Mouse (Mus musculus): ENCODE results near the gene Eif4a2. TPM values are rescaled to one million over a fixed set of nuclear protein-coding genes. Genes with fewer than 3 reads are reported as not detected.

The Eif4a2 gene
- total RNA-seq, 2 experiments from 2014 or later, result 923 to 956 TPM

GRCm38 (mm10) chr16:23099632-23100031, 7.6 kb upstream of the Eif4a2 start:
- DNase-seq (ENCODE audit: low spot score in 2 of 2), result no peak
- peak overlapping the region; percentile 34 for H3K4me3 ChIP-seq
- peak overlapping the region; percentile 57 for H3K27ac ChIP-seq
- TF ChIP-seq CTCF (conservative IDR thresholded peaks at IDR 0.05), result no peak

GRCm38 (mm10) chr16:23100099-23100575, 7.1 kb upstream of the Eif4a2 start:
- no peak for TF ChIP-seq CTCF (conservative IDR thresholded peaks at IDR 0.05)
- Histone ChIP-seq H3K27ac (peak overlapping the region; percentile 57), H3K4me3 (peak overlapping the region; percentile 34)
- DNase-seq (ENCODE audit: low spot score in 2 of 2), result no peak

- Histone ChIP-seq H3K4me3 (no peak overlapping the region), H3K27ac (no peak overlapping the region; the same call in 1 of the 2 replicates)
- no peak for TF ChIP-seq CTCF (conservative IDR thresholded peaks at IDR 0.05)
- no peak for DNase-seq (ENCODE audit: low spot score in 2 of 2)
Measured at GRCm38 (mm10) chr16:23100613-23101012, 6.6 kb upstream of the Eif4a2 start.

- DNase-seq (ENCODE audit: low spot score in 2 of 2), result no peak
- Histone ChIP-seq H3K4me3 (no peak overlapping the region), H3K27ac (no peak overlapping the region)
- no peak for TF ChIP-seq CTCF (conservative IDR thresholded peaks at IDR 0.05)
Measured at GRCm38 (mm10) chr16:23102340-23103037, 4.8 kb upstream of the Eif4a2 start.

- Histone ChIP-seq H3K4me3 (no peak overlapping the region), H3K27ac (no peak overlapping the region)
- DNase-seq (ENCODE audit: low spot score in 2 of 2), result no peak
- no peak for TF ChIP-seq CTCF (conservative IDR thresholded peaks at IDR 0.05)
Measured at GRCm38 (mm10) chr16:23103038-23103745, 4.1 kb upstream of the Eif4a2 start.

- DNase-seq (ENCODE audit: low spot score in 2 of 2), result no peak
- Histone ChIP-seq H3K27ac (no peak overlapping the region), H3K4me3 (no peak overlapping the region)
- no peak for TF ChIP-seq CTCF (conservative IDR thresholded peaks at IDR 0.05)
Measured at GRCm38 (mm10) chr16:23103841-23104240, 3.4 kb upstream of the Eif4a2 start.

- DNase-seq (ENCODE audit: low spot score in 2 of 2), result no peak
- no peak for TF ChIP-seq CTCF (conservative IDR thresholded peaks at IDR 0.05)
- H3K4me3 ChIP-seq, result no peak overlapping the region
Measured at GRCm38 (mm10) chr16:23106121-23106520, 1.1 kb upstream of the Eif4a2 start.

GRCm38 (mm10) chr16:23107946-23108759, 909 bp downstream of the Eif4a2 start:
- H3K27ac ChIP-seq, result peak overlapping the region; percentile 100
- peak overlapping the region; percentile 100 for H3K4me3 ChIP-seq
- peak; percentile 78 to 81 for DNase-seq (ENCODE audit: low spot score in 2 of 2)
- no peak for TF ChIP-seq CTCF (conservative IDR thresholded peaks at IDR 0.05)

More at GRCm38 (mm10) chr16:23106121-23106520, 1.1 kb upstream of the Eif4a2 start:
- no peak overlapping the region for H3K27ac ChIP-seq

- DNase-seq (ENCODE audit: low spot score in 2 of 2), result no peak
- H3K27ac ChIP-seq, result peak overlapping the region; percentile 100; the same call in 1 of the 2 replicates
- peak overlapping the region; percentile 100 for H3K4me3 ChIP-seq
- no peak for TF ChIP-seq CTCF (conservative IDR thresholded peaks at IDR 0.05)
Measured at GRCm38 (mm10) chr16:23108943-23109342, 1.7 kb downstream of the Eif4a2 start.

GRCm38 (mm10) chr16:23109350-23110280, 2.4 kb downstream of the Eif4a2 start:
- H3K4me3 ChIP-seq, result peak overlapping the region; percentile 100
- TF ChIP-seq CTCF (conservative IDR thresholded peaks at IDR 0.05), result no peak
- DNase-seq (ENCODE audit: low spot score in 2 of 2), result no peak
- H3K27ac ChIP-seq, result no peak overlapping the region

- Histone ChIP-seq H3K27ac (no peak overlapping the region), H3K4me3 (peak overlapping the region; percentile 19; the same call in 1 of the 2 replicates)
Measured at GRCm38 (mm10) chr16:23112348-23112747, 5.1 kb downstream of the Eif4a2 start.

More at GRCm38 (mm10) chr16:23112348-23112747, 5.1 kb downstream of the Eif4a2 start:
- DNase-seq (ENCODE audit: low spot score in 2 of 2), result no peak
- TF ChIP-seq CTCF (conservative IDR thresholded peaks at IDR 0.05), result no peak

Measured in layer of hippocampus, adult 2 months (tissue).